Mouse (Mus musculus): ENCODE measurements around the gene Gm15262. TPM values are rescaled to one million over a fixed set of nuclear protein-coding genes. Genes with fewer than 3 reads are reported as not detected.
"Not testable (repeated sequence)": the region's sequence is repeated elsewhere in the genome, so short reads cannot be mapped to it uniquely, and the experiment has no call there.

Gene Gm15262
- not detected in 2 replicates for polyA plus RNA-seq (2014; fragmentation: Nextera tagmentation; extraction: Ambion mirVana)

DNA sequence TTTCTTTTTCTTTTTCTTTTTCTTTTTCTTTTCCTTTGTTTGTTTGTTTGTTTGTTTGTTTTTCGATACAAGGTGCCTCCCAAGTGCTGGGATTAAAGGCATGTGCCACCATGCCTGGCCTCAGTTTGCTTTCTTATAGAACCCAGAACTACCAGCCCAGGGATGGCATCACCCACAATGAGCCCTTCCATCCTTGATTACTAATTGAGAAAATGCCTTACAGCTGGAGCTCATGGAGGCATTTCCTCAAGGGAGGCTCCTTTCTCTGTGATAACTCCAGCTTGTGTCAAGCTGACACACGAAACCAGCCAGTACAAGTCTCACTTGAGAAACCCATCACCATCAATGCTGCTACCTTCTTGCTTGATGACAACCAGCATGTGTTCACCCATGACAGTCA lies at the start of gene Gm15262:
Gm15262 (plus strand) TSS at position 301 of the 400 bp plus-strand sequence.
- WGBS = 83% methylated on average over 2 of the region's 2 CpGs
- not testable (repeated sequence) for H3K4me2 ChIP-seq (ENCODE audit: low read depth, low read length, severe bottlenecking); H3K9ac ChIP-seq (ENCODE audit: low read length); H3K27me3 ChIP-seq (ENCODE audit: control insufficient read depth, insufficient read depth, low read length); H3K4me3 ChIP-seq (ENCODE audit: low read depth, low read length); ATAC-seq (replicated peaks; ENCODE audit: low FRiP score); DNase-seq (ENCODE audit: low spot score); H3K4me1 ChIP-seq (replicated peaks; ENCODE audit: control insufficient read depth, insufficient read depth, low read length); H3K9me3 ChIP-seq (ENCODE audit: control insufficient read depth, low read length); H3K27ac ChIP-seq (ENCODE audit: low read depth, low read length); H3K36me3 ChIP-seq (ENCODE audit: control insufficient read depth, insufficient read depth, low read length)

DNA sequence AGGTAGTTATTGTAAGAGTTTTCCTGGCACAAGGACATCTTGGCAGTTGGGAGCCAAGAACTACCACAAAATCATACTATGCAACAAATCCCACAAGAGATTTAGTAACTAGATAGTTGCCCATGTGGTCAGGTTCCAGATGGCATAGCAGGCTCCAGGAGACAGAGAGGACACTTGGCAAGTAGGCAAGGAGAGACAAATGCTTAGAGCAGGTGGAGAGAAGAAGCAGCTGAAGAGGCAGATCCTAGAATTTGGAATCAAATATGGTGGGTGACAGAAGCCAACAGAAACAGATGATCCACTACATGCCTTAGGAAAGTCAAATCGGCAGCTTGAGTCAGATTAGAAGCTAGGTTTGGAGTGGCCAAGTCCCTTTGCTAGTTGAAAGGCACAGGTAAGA lies 20.9 kb downstream of the Gm15262 start:
- H3K9ac ChIP-seq (ENCODE audit: low read length) = no peak overlapping the region
- no peaks in the 10 kb centered on the region for H3K9me3 ChIP-seq (ENCODE audit: control insufficient read depth, low read length)
- 83% methylated on average over 1 of the region's 1 CpGs for WGBS
- no peak overlapping the region for H3K4me2 ChIP-seq (ENCODE audit: low read depth, low read length, severe bottlenecking)
- H3K4me3 ChIP-seq (ENCODE audit: low read depth, low read length) = no peak overlapping the region
- H3K36me3 ChIP-seq (ENCODE audit: control insufficient read depth, insufficient read depth, low read length) = no peaks in the 10 kb centered on the region
- H3K27ac ChIP-seq (ENCODE audit: low read depth, low read length) = no peak overlapping the region
- H3K4me1 ChIP-seq (replicated peaks; ENCODE audit: control insufficient read depth, insufficient read depth, low read length) = no peaks in the 10 kb centered on the region
- DNase-seq (ENCODE audit: low spot score) = no peak
- no peak for ATAC-seq (replicated peaks; ENCODE audit: low FRiP score)
- H3K27me3 ChIP-seq (ENCODE audit: control insufficient read depth, insufficient read depth, low read length) = no peaks in the 10 kb centered on the region; the same call in 1 of the 2 replicates

DNA sequence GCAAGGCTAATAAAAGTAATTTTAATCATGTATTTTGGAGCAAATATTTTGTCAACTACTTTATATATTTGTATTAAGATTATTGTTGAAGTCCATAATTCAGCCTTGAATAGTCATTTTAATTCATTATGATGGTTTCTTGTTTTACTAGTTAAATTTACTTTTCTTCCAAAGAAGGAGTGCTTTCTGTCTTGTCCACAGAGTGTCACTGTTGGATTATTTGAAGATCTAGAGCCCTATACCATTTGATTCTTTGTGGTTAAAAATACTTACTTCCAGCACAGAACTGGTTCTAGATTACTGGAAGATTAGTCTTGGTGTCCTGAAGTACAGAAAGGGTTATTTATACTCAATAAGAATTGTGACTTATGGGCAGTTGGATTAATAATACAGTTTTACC lies 29.2 kb downstream of the Gm15262 start:
- Histone ChIP-seq H3K27ac (ENCODE audit: low read depth, low read length) (no peak overlapping the region), H3K27me3 (ENCODE audit: control insufficient read depth, insufficient read depth, low read length) (no peaks in the 10 kb centered on the region), H3K9me3 (ENCODE audit: control insufficient read depth, low read length) (no peaks in the 10 kb centered on the region), H3K9ac (ENCODE audit: low read length) (no peak overlapping the region), H3K36me3 (ENCODE audit: control insufficient read depth, insufficient read depth, low read length) (no peaks in the 10 kb centered on the region), H3K4me3 (ENCODE audit: low read depth, low read length) (no peak overlapping the region), H3K4me1 (replicated peaks; ENCODE audit: control insufficient read depth, insufficient read depth, low read length) (no peaks in the 10 kb centered on the region), H3K4me2 (ENCODE audit: low read depth, low read length, severe bottlenecking) (no peak overlapping the region)
- DNase-seq (ENCODE audit: low spot score) (no peak), ATAC-seq (replicated peaks; ENCODE audit: low FRiP score) (no peak)

DNA sequence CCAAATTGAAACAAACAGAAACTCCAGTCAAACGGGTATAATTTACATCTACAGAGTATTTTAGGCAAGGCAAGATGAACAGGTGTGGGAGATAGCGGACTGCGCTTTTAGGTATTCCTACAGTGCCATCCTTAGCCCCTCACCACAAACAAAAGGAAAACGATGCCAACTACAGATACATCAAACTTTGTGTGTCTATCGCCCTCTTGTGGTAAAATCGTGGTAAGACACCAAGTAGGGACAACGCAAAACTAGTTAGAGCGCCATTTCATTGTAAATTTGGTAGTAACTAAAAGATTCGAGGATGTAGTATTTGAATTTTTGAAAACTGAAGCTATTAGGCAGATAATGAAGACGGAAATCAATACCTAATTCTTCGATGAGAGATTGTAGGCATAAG lies 83.7 kb downstream of the Gm15262 start:
- no peak for DNase-seq (ENCODE audit: low spot score)
- H3K27me3 ChIP-seq (ENCODE audit: control insufficient read depth, insufficient read depth, low read length) = peaks cover 4% of the 10 kb centered on the region; the same call in 1 of the 2 replicates
- 43% methylated on average over 11 of the region's 11 CpGs for WGBS

DNA sequence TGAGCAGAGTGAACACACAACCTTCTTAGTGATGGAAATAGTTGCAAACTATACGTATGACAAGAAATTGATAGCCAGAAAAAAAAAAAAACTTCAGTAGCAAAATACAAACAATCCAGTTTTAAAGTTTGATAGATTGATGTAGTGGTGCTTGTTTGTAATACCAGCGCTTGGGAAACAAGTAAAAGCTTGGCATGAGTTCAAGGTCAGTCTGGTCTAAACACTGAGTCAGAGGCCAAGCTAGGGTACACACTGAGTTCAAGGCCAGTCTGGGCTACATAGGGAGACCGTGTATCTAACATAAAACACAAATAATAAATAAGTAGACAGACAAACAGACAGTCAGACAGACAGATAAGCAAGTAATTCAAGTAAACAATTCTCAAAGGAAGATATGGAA lies 84.2 kb downstream of the Gm15262 start:
- no peaks in the 10 kb centered on the region for H3K36me3 ChIP-seq (ENCODE audit: control insufficient read depth, insufficient read depth, low read length)
- peaks cover 4% of the 10 kb centered on the region; the same call in 1 of the 2 replicates for H3K27me3 ChIP-seq (ENCODE audit: control insufficient read depth, insufficient read depth, low read length)
- no peaks in the 10 kb centered on the region for H3K9me3 ChIP-seq (ENCODE audit: control insufficient read depth, low read length)
- H3K4me1 ChIP-seq (replicated peaks; ENCODE audit: control insufficient read depth, insufficient read depth, low read length) = no peaks in the 10 kb centered on the region
- H3K27ac ChIP-seq (ENCODE audit: low read depth, low read length) = no peak overlapping the region
- H3K4me3 ChIP-seq (ENCODE audit: low read depth, low read length) = no peak overlapping the region
- ATAC-seq (replicated peaks; ENCODE audit: low FRiP score) (no peak), DNase-seq (ENCODE audit: low spot score) (no peak)
- no peak overlapping the region for H3K9ac ChIP-seq (ENCODE audit: low read length)
- 72% methylated on average over 3 of the region's 3 CpGs for WGBS
- H3K4me2 ChIP-seq (ENCODE audit: low read depth, low read length, severe bottlenecking) = no peak overlapping the region

More for the DNA sequence above, 83.7 kb downstream of the Gm15262 start:
- H3K9ac ChIP-seq (ENCODE audit: low read length) = no peak overlapping the region
- H3K4me3 ChIP-seq (ENCODE audit: low read depth, low read length) = no peak overlapping the region
- no peak for ATAC-seq (replicated peaks; ENCODE audit: low FRiP score)
- H3K36me3 ChIP-seq (ENCODE audit: control insufficient read depth, insufficient read depth, low read length) = no peaks in the 10 kb centered on the region
- H3K4me2 ChIP-seq (ENCODE audit: low read depth, low read length, severe bottlenecking) = no peak overlapping the region
- no peak overlapping the region for H3K27ac ChIP-seq (ENCODE audit: low read depth, low read length)
- H3K4me1 ChIP-seq (replicated peaks; ENCODE audit: control insufficient read depth, insufficient read depth, low read length) = no peaks in the 10 kb centered on the region
- no peaks in the 10 kb centered on the region for H3K9me3 ChIP-seq (ENCODE audit: control insufficient read depth, low read length)

DNA sequence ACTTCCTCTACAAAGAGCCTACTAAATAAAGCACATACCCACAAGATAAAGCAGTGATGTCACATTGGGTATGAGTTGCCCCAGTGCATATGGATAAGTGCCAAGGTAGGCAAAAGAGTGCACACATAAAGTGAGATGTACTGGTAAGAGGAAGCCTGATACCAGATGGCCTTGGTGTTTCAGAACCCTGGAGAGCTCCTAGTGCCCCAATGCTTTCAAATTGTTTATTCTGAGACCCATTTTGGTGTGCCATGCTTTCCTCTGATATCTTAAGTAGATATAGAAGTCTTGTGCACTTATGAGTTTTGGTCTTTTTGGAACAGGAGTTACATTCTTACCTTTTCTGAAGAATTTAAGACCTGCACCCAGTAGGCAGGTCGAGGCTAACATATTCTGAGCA lies 88.3 kb downstream of the Gm15262 start:
- WGBS = 68% methylated on average over 1 of the region's 1 CpGs
- DNase-seq (ENCODE audit: low spot score) = no peak
- H3K4me3 ChIP-seq (ENCODE audit: low read depth, low read length) = no peak overlapping the region
- H3K9me3 ChIP-seq (ENCODE audit: control insufficient read depth, low read length) = no peaks in the 10 kb centered on the region
- H3K27ac ChIP-seq (ENCODE audit: low read depth, low read length) = no peak overlapping the region
- H3K4me1 ChIP-seq (replicated peaks; ENCODE audit: control insufficient read depth, insufficient read depth, low read length) = no peaks in the 10 kb centered on the region
- peaks cover 4% of the 10 kb centered on the region; the same call in 1 of the 2 replicates for H3K27me3 ChIP-seq (ENCODE audit: control insufficient read depth, insufficient read depth, low read length)
- no peaks in the 10 kb centered on the region for H3K36me3 ChIP-seq (ENCODE audit: control insufficient read depth, insufficient read depth, low read length)
- no peak overlapping the region for H3K4me2 ChIP-seq (ENCODE audit: low read depth, low read length, severe bottlenecking)
- no peak for ATAC-seq (replicated peaks; ENCODE audit: low FRiP score)
- no peak overlapping the region for H3K9ac ChIP-seq (ENCODE audit: low read length)

DNA sequence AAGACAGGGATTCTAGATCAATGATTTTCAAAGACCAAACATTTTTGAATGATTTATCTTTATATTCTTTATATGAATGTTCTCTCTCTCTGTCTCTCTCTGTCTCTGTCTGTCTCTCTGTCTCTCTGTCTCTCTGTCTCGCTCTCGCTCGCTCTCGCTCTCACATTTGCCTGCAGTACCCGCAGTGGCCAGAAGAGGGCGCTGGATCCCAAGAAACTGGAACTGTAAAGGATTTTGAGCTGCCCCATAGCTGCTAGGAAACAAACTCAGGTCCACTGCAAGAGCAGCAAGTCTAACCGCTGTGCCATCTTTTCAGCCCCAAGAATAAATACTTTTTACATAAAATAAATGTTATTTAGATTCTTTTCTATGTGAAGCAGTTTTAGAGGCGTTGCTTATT lies 98.5 kb downstream of the Gm15262 start:
- no peak overlapping the region for H3K9ac ChIP-seq (ENCODE audit: low read length)
- H3K4me3 ChIP-seq (ENCODE audit: low read depth, low read length) = no peak overlapping the region
- no peaks in the 10 kb centered on the region for H3K4me1 ChIP-seq (replicated peaks; ENCODE audit: control insufficient read depth, insufficient read depth, low read length)
- no peak overlapping the region for H3K4me2 ChIP-seq (ENCODE audit: low read depth, low read length, severe bottlenecking)
- H3K27me3 ChIP-seq (ENCODE audit: control insufficient read depth, insufficient read depth, low read length) = no peaks in the 10 kb centered on the region; the same call in 1 of the 2 replicates
- WGBS = 39% methylated on average over 8 of the region's 8 CpGs
- ATAC-seq (replicated peaks; ENCODE audit: low FRiP score) (no peak), DNase-seq (ENCODE audit: low spot score) (peak; percentile 64)
- H3K36me3 ChIP-seq (ENCODE audit: control insufficient read depth, insufficient read depth, low read length) = no peaks in the 10 kb centered on the region
- H3K9me3 ChIP-seq (ENCODE audit: control insufficient read depth, low read length) = no peaks in the 10 kb centered on the region
- H3K27ac ChIP-seq (ENCODE audit: low read depth, low read length) = no peak overlapping the region

DNA sequence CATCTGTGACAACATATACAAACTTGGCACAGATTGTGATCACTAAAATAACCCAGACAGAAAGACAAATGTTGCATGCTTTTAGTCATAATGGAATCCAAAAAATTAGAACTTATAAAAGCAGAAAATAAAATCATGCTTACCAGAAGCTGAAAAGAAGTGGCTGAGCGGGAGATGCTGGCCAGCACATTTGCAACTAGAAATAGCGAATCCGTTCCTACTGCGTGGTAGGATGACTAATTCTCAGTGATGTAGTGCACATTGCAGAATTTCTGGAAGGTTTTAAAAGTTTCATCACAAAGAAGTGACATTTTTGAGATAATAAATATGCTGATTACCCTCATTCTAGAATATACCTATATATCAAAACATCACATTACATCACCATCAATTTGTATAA lies 100.7 kb downstream of the Gm15262 start:
- no peaks in the 10 kb centered on the region for H3K9me3 ChIP-seq (ENCODE audit: control insufficient read depth, low read length)
- H3K9ac ChIP-seq (ENCODE audit: low read length) = no peak overlapping the region
- no peak overlapping the region for H3K27ac ChIP-seq (ENCODE audit: low read depth, low read length)
- no peak overlapping the region for H3K4me2 ChIP-seq (ENCODE audit: low read depth, low read length, severe bottlenecking)
- H3K4me1 ChIP-seq (replicated peaks; ENCODE audit: control insufficient read depth, insufficient read depth, low read length) = no peaks in the 10 kb centered on the region
- no peaks in the 10 kb centered on the region for H3K27me3 ChIP-seq (ENCODE audit: control insufficient read depth, insufficient read depth, low read length)
- H3K4me3 ChIP-seq (ENCODE audit: low read depth, low read length) = no peak overlapping the region
- no peaks in the 10 kb centered on the region for H3K36me3 ChIP-seq (ENCODE audit: control insufficient read depth, insufficient read depth, low read length)
- DNase-seq (ENCODE audit: low spot score) (no peak), ATAC-seq (replicated peaks; ENCODE audit: low FRiP score) (no peak)
- 93% methylated on average over 4 of the region's 4 CpGs for WGBS

DNA sequence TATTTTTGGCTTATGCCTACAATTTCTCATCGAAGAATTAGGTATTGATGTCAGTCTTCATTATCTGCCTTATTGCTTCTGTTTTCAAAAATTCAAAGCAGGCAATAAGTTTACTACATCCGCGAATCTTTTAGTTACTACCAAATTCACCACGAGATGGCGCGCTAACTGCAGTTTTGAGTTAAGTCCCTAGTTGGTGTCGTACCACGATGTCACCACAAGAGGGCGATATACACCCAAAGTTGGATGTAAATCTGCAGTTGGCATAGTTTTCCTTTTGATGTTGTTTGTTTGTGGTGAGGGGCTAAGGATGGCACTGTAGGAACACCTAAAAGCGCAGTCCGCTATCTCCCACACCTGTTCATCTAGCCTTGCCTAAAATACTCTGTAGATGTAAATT lies 111.9 kb downstream of the Gm15262 start:
- Histone ChIP-seq H3K9ac (ENCODE audit: low read length) (no peak overlapping the region), H3K4me3 (ENCODE audit: low read depth, low read length) (no peak overlapping the region), H3K36me3 (ENCODE audit: control insufficient read depth, insufficient read depth, low read length) (no peaks in the 10 kb centered on the region), H3K9me3 (ENCODE audit: control insufficient read depth, low read length) (no peaks in the 10 kb centered on the region), H3K4me1 (replicated peaks; ENCODE audit: control insufficient read depth, insufficient read depth, low read length) (no peaks in the 10 kb centered on the region), H3K27me3 (ENCODE audit: control insufficient read depth, insufficient read depth, low read length) (no peaks in the 10 kb centered on the region; the same call in 1 of the 2 replicates), H3K4me2 (ENCODE audit: low read depth, low read length, severe bottlenecking) (no peak overlapping the region), H3K27ac (ENCODE audit: low read depth, low read length) (no peak overlapping the region)
- no peak for ATAC-seq (replicated peaks; ENCODE audit: low FRiP score)
- DNase-seq (ENCODE audit: low spot score) = peak; percentile 80
- 24% methylated on average over 11 of the region's 11 CpGs for WGBS

Measured in forebrain, embryonic 11.5 days (tissue).